Mouse (Mus musculus) small intestine, adult 2 months (tissue): ENCODE data around the gene 2310022B05Rik. TPM values are rescaled to one million over a fixed set of nuclear protein-coding genes. Genes with fewer than 3 reads are reported as not detected.
A peak's percentile ranks its signal among the peaks of the same experiment; 100 is the strongest.

ENCODE experiments used
- H3K27ac ChIP-seq: fragments of 200-500 bp; 2 replicates; pipeline ENCODE4 v1.5.1; 2012; ENCODE audit warnings: low read depth, low read length, control low read depth, inconsistent platforms; ENCODE audit not compliant: insufficient read depth
- H3K27me3 ChIP-seq: fragments of 200-500 bp; 2 replicates; pipeline ENCODE4 v1.6.1; 2012; ENCODE audit warnings: mild to moderate bottlenecking, moderate library complexity, low read length, inconsistent platforms; ENCODE audit not compliant: control insufficient read depth, insufficient read depth
- H3K36me3 ChIP-seq: fragments of 200-500 bp; 2 replicates; pipeline ENCODE4 v1.6.1; 2012; ENCODE audit warnings: mild to moderate bottlenecking, low read length, control low read depth, inconsistent platforms; ENCODE audit not compliant: control insufficient read depth, insufficient read depth
- H3K4me1 ChIP-seq: fragments of 200-500 bp; 2 replicates; pipeline ENCODE4 v1.6.1; 2012; ENCODE audit warnings: low read length, inconsistent platforms, mixed read lengths; ENCODE audit not compliant: control insufficient read depth, insufficient read depth, insufficient read length
- H3K4me3 ChIP-seq: fragments of 200-500 bp; 2 replicates; pipeline ENCODE4 v1.5.1; 2012; ENCODE audit warnings: low read depth, mild to moderate bottlenecking, control low read depth, inconsistent platforms, low read length, moderate library complexity
- CTCF ChIP-seq: fragments of 200-500 bp; IDR thresholded peaks from 2 replicates; pipeline ENCODE4 v1.5.1; 2012; ENCODE audit warnings: low read depth, mild to moderate bottlenecking, control low read depth, inconsistent platforms, low read length, moderate library complexity, mixed read lengths; ENCODE audit not compliant: insufficient replicate concordance, insufficient read length; ENCODE audit errors: extremely low read depth
- POLR2A ChIP-seq: fragments of 200-500 bp; IDR thresholded peaks from 2 replicates; pipeline ENCODE4 v1.6.1; 2012; ENCODE audit warnings: low read depth, mild to moderate bottlenecking, control low read depth, inconsistent platforms, low read length, moderate library complexity
- WGBS: fragments of 180-500 bp; shearing (Covaris S2); methylation state at CpG from one replicate; pipeline ENCODE4 v1.1.7; 2018; 5-methylcytosine and 5-hydroxymethylcytosine counted together
- polyA plus RNA-seq: library from polyadenylated mRNA; depleted of rRNA; stranded (reverse); fragments of >200 nt; gene quantifications from 2 replicates; pipeline ENCODE4 v1.2.3, GENCODE M21; 2012

The 2310022B05Rik gene
- polyA plus RNA-seq, 1 experiment = 35.0 TPM

DNA sequence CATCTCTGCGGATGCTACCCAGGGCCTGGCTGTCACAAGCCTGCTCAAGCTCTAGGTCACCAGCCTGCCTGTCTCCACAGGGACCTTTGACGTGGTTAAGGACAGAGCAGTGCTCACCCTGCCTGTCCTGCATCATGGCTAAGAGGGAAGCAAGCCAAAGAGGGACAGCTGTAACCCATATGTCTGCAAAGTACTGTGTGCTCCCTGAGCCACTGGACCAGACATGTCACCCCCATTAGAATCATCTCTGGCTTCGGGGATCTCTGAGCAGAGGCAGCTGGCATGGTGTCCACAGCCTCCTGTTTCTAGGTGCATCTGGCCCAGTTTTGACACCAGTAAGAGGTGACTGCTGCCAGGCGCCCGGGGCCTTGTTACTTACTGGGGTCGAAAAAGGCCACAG lies 32.7 kb downstream of the 2310022B05Rik start:
- TF ChIP-seq POLR2A (no peak), CTCF (no peak)
- Histone ChIP-seq H3K4me1 (peaks cover 4% of the 10 kb centered on the region), H3K27ac (no peak overlapping the region), H3K27me3 (no peaks in the 10 kb centered on the region), H3K36me3 (no peaks in the 10 kb centered on the region), H3K4me3 (no peak overlapping the region)
- WGBS = 71% methylated on average over 6 of the region's 6 CpGs

DNA sequence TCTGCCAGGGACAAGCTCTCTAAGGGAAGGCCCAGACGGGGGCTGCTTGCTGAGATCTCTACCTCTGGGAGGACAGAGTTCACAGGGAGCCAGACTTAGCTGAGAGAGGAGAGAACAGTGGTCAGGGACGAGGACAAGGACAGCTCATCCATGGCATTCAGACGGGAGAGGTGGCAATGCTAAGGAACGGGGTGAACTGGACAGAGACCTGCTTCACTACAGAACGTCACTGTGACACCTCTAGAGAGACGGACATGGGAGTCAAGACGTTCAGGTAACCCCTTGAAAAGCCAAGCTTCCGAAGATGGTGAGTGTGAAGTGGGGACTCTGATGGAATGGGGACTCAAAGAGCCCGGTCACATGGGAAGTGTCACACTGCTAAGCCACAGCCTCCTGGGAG lies 36.9 kb downstream of the 2310022B05Rik start:
- H3K4me1 ChIP-seq = no peaks in the 10 kb centered on the region
- WGBS = 87% methylated on average over 9 of the region's 9 CpGs
- no peaks in the 10 kb centered on the region for H3K27me3 ChIP-seq
- H3K36me3 ChIP-seq = no peaks in the 10 kb centered on the region
- H3K27ac ChIP-seq = no peak overlapping the region
- TF ChIP-seq POLR2A = no peak
- no peak for TF ChIP-seq CTCF
- H3K4me3 ChIP-seq = no peak overlapping the region

DNA sequence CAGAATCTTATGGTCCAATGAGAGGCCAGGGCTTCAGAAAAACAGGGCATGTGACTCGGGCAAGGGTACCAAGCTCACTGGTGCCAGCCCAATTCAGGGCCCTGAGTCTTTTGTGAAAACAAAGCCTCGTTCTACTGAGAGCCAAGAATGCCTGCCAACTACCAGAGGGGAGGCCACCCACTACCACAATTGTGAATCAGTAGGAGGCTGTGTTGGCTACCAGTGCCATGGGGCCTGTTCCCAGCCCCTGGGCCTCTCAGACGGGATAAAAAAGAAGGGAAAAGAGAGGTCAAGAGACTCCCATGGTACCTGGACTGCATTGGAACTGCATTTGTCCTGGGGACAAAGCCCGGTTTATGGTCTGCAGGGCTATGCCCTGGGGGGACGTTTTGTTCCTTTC lies 41.9 kb downstream of the 2310022B05Rik start:
- Histone ChIP-seq H3K27me3 (0 out of 2 replicates have a peak, but pooled peaks cover 4% of the 10 kb centered on the region), H3K36me3 (no peaks in the 10 kb centered on the region), H3K4me1 (no peaks in the 10 kb centered on the region; the same call in 1 of the 2 replicates), H3K4me3 (no peak overlapping the region), H3K27ac (no peak overlapping the region)
- WGBS = 73% methylated on average over 5 of the region's 5 CpGs
- TF ChIP-seq POLR2A (no peak), CTCF (no peak)

DNA sequence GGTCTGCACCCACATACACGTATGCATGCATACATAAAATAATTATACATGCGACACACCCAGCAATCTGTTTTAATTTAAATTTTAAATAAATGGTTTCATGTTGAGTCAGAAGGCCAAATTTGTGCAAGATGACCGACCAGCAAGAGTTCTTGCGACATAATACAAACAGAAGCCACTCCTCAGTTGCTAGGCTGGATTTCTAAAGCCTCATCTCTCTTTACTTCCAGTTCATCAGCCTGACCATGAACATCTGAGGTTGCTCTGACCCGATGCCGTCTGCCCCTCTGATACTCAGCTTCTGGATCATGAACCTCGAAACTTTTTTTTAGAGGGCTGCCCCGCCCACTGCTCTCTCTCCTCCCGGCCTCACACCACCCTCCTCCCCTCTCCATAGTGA lies 44.9 kb downstream of the 2310022B05Rik start:
- H3K27ac ChIP-seq = peak overlapping the region; percentile 35; the same call in 1 of the 2 replicates
- peaks cover 2% of the 10 kb centered on the region; the same call in 1 of the 2 replicates for H3K4me1 ChIP-seq
- H3K27me3 ChIP-seq = 0 out of 2 replicates have a peak, but pooled peaks cover 4% of the 10 kb centered on the region
- H3K4me3 ChIP-seq = no peak overlapping the region
- 32% methylated on average over 9 of the region's 9 CpGs for WGBS
- H3K36me3 ChIP-seq = no peaks in the 10 kb centered on the region
- TF ChIP-seq POLR2A = no peak
- no peak for TF ChIP-seq CTCF

DNA sequence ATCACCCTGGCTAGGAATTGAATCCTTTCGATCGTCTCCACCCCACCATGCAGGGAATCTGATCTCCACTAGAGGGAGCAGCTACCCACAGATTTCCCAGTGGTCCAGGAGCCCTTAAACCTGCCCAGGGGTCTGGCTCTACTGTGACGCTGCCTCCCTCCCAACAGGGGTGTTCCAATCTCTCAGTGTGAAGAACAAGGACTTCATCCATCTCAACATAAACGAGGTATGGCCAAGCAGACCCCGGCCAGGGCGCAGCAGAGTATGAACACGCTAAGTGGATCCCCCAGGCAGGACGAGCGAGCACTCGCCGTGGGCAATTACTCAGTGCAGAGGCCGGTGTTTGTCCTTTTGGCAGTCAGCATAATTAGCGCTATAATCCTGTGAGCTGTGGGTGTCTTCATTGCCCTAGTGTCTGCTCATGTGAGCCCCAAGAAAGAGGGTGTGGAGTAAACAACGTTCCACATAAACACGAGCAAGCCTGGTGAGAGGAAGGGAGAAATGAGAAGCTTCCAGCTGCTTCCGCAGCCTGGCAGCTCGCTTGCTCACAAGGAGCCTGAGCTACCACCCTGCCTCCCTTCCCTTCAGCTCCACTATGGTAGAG lies 45.8 kb downstream of the 2310022B05Rik start:
- Histone ChIP-seq H3K27ac (peak overlapping the region; percentile 35), H3K4me3 (peak overlapping the region; percentile 42), H3K27me3 (0 out of 2 replicates have a peak, but pooled peaks cover 4% of the 10 kb centered on the region), H3K36me3 (no peaks in the 10 kb centered on the region), H3K4me1 (peaks cover 2% of the 10 kb centered on the region; the same call in 1 of the 2 replicates)
- 6% methylated on average over 17 of the region's 17 CpGs for WGBS
- TF ChIP-seq POLR2A (no peak; the same call in 1 of the 2 replicates), CTCF (peak; percentile 81; the same call in 1 of the 2 replicates)

DNA sequence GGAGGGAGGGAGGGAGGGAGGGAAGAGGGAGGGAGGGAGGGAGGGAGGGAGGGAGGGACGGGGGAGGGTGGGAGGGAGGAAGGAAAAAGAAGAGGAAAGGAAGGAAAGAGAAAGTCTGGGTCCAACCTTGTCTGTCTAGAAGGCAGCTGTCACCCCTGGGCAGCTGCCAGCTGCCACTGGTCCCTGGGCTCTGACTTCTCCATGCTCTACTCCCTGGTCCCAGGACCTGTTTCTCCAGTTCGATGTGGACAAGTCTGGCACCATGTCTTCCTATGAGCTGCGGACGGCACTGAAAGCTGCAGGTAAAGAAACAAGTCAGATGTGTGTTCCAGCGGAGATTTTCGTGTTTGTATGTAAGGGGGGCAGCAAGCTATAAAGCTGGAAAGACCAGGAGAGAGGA lies 48.8 kb downstream of the 2310022B05Rik start:
- TF ChIP-seq CTCF (no peak), POLR2A (no peak)
- no peak overlapping the region for H3K4me3 ChIP-seq
- H3K36me3 ChIP-seq = no peaks in the 10 kb centered on the region
- H3K4me1 ChIP-seq = peaks cover 2% of the 10 kb centered on the region; the same call in 1 of the 2 replicates
- 0 out of 2 replicates have a peak, but pooled peaks cover 4% of the 10 kb centered on the region for H3K27me3 ChIP-seq
- H3K27ac ChIP-seq = no peak overlapping the region
- WGBS = 56% methylated on average over 5 of the region's 6 CpGs

DNA sequence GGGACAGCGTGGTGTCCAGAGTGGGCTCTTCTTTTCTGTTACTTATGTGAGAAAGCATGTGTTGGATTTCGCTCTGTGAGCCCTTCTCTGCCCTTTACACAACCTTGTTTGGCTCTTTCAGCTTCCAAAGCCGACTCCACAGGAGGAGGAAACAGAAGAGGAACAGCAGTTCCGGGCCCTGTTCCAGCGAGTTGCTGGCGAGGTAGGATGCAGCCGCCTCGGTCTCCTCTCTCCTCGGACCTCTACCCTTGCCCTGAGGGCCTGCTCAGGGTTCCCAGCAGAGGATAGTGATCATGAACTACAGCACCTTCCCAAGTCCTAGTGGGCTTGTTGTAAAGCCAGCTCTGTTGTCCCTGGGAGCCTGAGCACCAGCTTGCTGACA lies 54.2 kb downstream of the 2310022B05Rik start:
- Histone ChIP-seq H3K4me1 (no peaks in the 10 kb centered on the region), H3K4me3 (no peak overlapping the region), H3K27ac (no peak overlapping the region), H3K36me3 (no peaks in the 10 kb centered on the region), H3K27me3 (no peaks in the 10 kb centered on the region)
- TF ChIP-seq CTCF = no peak
- no peak for TF ChIP-seq POLR2A
- WGBS = 52% methylated on average over 9 of the region's 9 CpGs
